ENCODE assay signal across 10 mouse cellular contexts in genomic region chr6:39400343-39400742, GRCm38 (mm10). TPM values are rescaled to one million over a fixed set of nuclear protein-coding genes. Genes with fewer than 3 reads are reported as not detected.
DNase-seq lines count a peak whose midpoint lies in the region; ATAC-seq and TF ChIP-seq lines count a peak whose summit lies in the region.
"Had no signal": no experiment of that assay in that cellular context is flagged by ENCODE, and none has a peak within 500 bp of the region (broad histone marks: within the 10 kb centered on the region; RNA-seq: fewer than 3 reads in every experiment).

No protein-coding gene starts in this region.

- H3K4me2 ChIP-seq in liver, embryonic 14.5 days (ENCODE audit: low read depth): no peak overlapping the region
- no peak overlapping the region for H3K4me2 ChIP-seq in liver, embryonic 11.5 days
- H3K4me2 ChIP-seq: limb, embryonic 12.5 days had no signal

- no peaks in the 10 kb centered on the region for H3K9me3 ChIP-seq in liver, embryonic 14.5 days (ENCODE audit: control insufficient read depth, low read length)
- no peaks in the 10 kb centered on the region for H3K9me3 ChIP-seq in liver, embryonic 11.5 days (ENCODE audit: control insufficient read depth, low read length)
- H3K9me3 ChIP-seq: limb, embryonic 12.5 days had no signal

- H3K9ac ChIP-seq in liver, embryonic 14.5 days (replicated peaks): no peak overlapping the region
- no peak overlapping the region for H3K9ac ChIP-seq in liver, embryonic 11.5 days (ENCODE audit: low read depth, low read length)
- H3K9ac ChIP-seq: limb, embryonic 12.5 days had no signal

- H3K27ac ChIP-seq in liver, embryonic 14.5 days: no peak overlapping the region
- H3K27ac ChIP-seq in liver, embryonic 11.5 days (ENCODE audit: low read depth, low read length): no peak overlapping the region
- H3K27ac ChIP-seq: limb, embryonic 12.5 days had no signal

- no peak for ATAC-seq in liver, embryonic 14.5 days (ENCODE audit: insufficient read depth)
- ATAC-seq in liver, embryonic 11.5 days (replicated peaks; ENCODE audit: low FRiP score): no peak
- ATAC-seq in erythroblast, adult 5-6 weeks (replicated peaks; ENCODE audit: low FRiP score, poor library complexity, severe bottlenecking): 0 out of 2 replicates have a peak, but pooled peaks have one; percentile 11

- 82% methylated on average over 7 of the region's 7 CpGs for WGBS in liver, embryonic 14.5 days (ENCODE audit: insufficient replicate concordance)
- 81% methylated on average over 7 of the region's 7 CpGs for WGBS in liver, embryonic 11.5 days

- H3K4me1 ChIP-seq in liver, embryonic 14.5 days (replicated peaks; ENCODE audit: control insufficient read depth in 2 of 2, insufficient read depth in 2 of 2, low read length in 1 of 2): no peaks in the 10 kb centered on the region
- no peaks in the 10 kb centered on the region for H3K4me1 ChIP-seq in liver, embryonic 11.5 days (replicated peaks; ENCODE audit: control insufficient read depth, insufficient read depth, low read length)
- H3K4me1 ChIP-seq: limb, embryonic 12.5 days had no signal

- TF ChIP-seq CTCF in liver, embryonic 14.5 days (IDR thresholded peaks at IDR 0.05; ENCODE audit: low read depth): peak; percentile 76

- peak; percentile 35 for DNase-seq in adrenal gland, postnatal 10 days
- no peak for DNase-seq in adrenal gland, postnatal 4 days (ENCODE audit: low spot score in 2 of 2)
- no peak for DNase-seq in liver, embryonic 14.5 days (ENCODE audit: low read depth in 3 of 3, low spot score in 3 of 3)
- DNase-seq in liver, embryonic 11.5 days (ENCODE audit: low spot score): no peak
- peak; percentile 35 for DNase-seq in naive thymus-derived CD4-positive, alpha-beta T cell, adult 2 months (ENCODE audit: low read depth)
- no peak for DNase-seq in ovary, postnatal 10 days (ENCODE audit: low spot score)
- DNase-seq in left cerebral cortex, adult 18-20 months (ENCODE audit: low spot score in 2 of 2): no peak
- DNase-seq: right cerebral cortex, postnatal 25 days had no signal

- no peak overlapping the region for H3K4me3 ChIP-seq in liver, embryonic 14.5 days (ENCODE audit: insufficient read depth in 1 of 2, low read depth in 2 of 2, low read length in 2 of 2)
- no peak overlapping the region for H3K4me3 ChIP-seq in liver, embryonic 11.5 days (ENCODE audit: low read depth, low read length)
- H3K4me3 ChIP-seq: limb, embryonic 12.5 days had no signal

- no peak for TF ChIP-seq EP300 in liver, embryonic 14.5 days (IDR thresholded peaks at IDR 0.05; ENCODE audit: low read depth)

- peaks cover 72% of the 10 kb centered on the region for H3K36me3 ChIP-seq in liver, embryonic 14.5 days (replicated peaks; ENCODE audit: control insufficient read depth, insufficient read depth, low read depth)
- peaks cover 8% of the 10 kb centered on the region; the same call in 1 of the 2 replicates for H3K36me3 ChIP-seq in liver, embryonic 11.5 days (ENCODE audit: control insufficient read depth, insufficient read depth, low read length)

- no peaks in the 10 kb centered on the region for H3K27me3 ChIP-seq in liver, embryonic 14.5 days (ENCODE audit: control insufficient read depth, insufficient read depth, low read length)
- H3K27me3 ChIP-seq in liver, embryonic 11.5 days (replicated peaks; ENCODE audit: control insufficient read depth, insufficient read depth, low read length): no peaks in the 10 kb centered on the region
- H3K27me3 ChIP-seq: limb, embryonic 12.5 days had no signal

RNA-seq across cellular contexts. Expression of gene Rab19, which starts 19.4 kb away (rescaled TPM):
- total RNA-seq in adrenal gland, postnatal 10 days (2021): 1 to 10 TPM; 1.4 to 1.5 TPM
- total RNA-seq in adrenal gland, postnatal 4 days (2021): 1 to 10 TPM; 2.4 TPM
- polyA plus RNA-seq in liver, embryonic 14.5 days (2012; rRNA removed): 0.04 and 0.17 TPM in 2 replicates
- 0.32 and 0.38 TPM in 2 replicates for polyA plus RNA-seq in liver, embryonic 14.5 days (2014; fragmentation: Nextera tagmentation; extraction: Ambion mirVana)
- polyA plus RNA-seq in liver, embryonic 11.5 days (2014; fragmentation: Nextera tagmentation; extraction: Ambion mirVana): 0.27 and 0.64 TPM in 2 replicates
- total RNA-seq in erythroblast, adult 5-6 weeks (2015; ENCODE audit: low replicate concordance): 0.84 TPM in 1 of 2 replicates, not detected in the other
- 0.26 and 2.9 TPM in 2 replicates for total RNA-seq in erythroblast, adult 5-6 weeks (2017; ENCODE audit: low replicate concordance)
- total RNA-seq in left cerebral cortex, adult 18-20 months (2021): not detected

RNA-seq across cellular contexts. Expression of gene Mkrn1, which starts 19.9 kb away (rescaled TPM):
- 10 to 100 TPM; 70.7 to 71.5 TPM for total RNA-seq in adrenal gland, postnatal 10 days (2021)
- total RNA-seq in adrenal gland, postnatal 4 days (2021): 100 to 1,000 TPM in 1 of 2 experiments, 10 to 100 TPM in 1; 98.8 to 106 TPM
- 89.7 and 116 TPM in 2 replicates for polyA plus RNA-seq in liver, embryonic 14.5 days (2012; rRNA removed)
- polyA plus RNA-seq in liver, embryonic 14.5 days (2014; fragmentation: Nextera tagmentation; extraction: Ambion mirVana): 198 and 207 TPM in 2 replicates
- polyA plus RNA-seq in liver, embryonic 11.5 days (2014; fragmentation: Nextera tagmentation; extraction: Ambion mirVana): 50.8 and 53.5 TPM in 2 replicates
- total RNA-seq in erythroblast, adult 5-6 weeks (2015; ENCODE audit: low replicate concordance): 1,353 and 1,373 TPM in 2 replicates
- 1,538 and 2,743 TPM in 2 replicates for total RNA-seq in erythroblast, adult 5-6 weeks (2017; ENCODE audit: low replicate concordance)
- total RNA-seq in left cerebral cortex, adult 18-20 months (2021): 100 to 1,000 TPM; 130 to 131 TPM

RNA-seq across cellular contexts. Expression of gene Slc37a3, which starts 22.9 kb away (rescaled TPM):
- 10 to 100 TPM; 35.4 to 38.9 TPM for total RNA-seq in adrenal gland, postnatal 10 days (2021)
- total RNA-seq in adrenal gland, postnatal 4 days (2021): 10 to 100 TPM; 44.4 to 58.7 TPM
- polyA plus RNA-seq in liver, embryonic 14.5 days (2012; rRNA removed): 3.7 and 3.9 TPM in 2 replicates
- 6.0 and 6.3 TPM in 2 replicates for polyA plus RNA-seq in liver, embryonic 14.5 days (2014; fragmentation: Nextera tagmentation; extraction: Ambion mirVana)
- polyA plus RNA-seq in liver, embryonic 11.5 days (2014; fragmentation: Nextera tagmentation; extraction: Ambion mirVana): 14.8 and 16.2 TPM in 2 replicates
- 0.42 and 3.1 TPM in 2 replicates for total RNA-seq in erythroblast, adult 5-6 weeks (2015; ENCODE audit: low replicate concordance)
- 1.7 and 9.2 TPM in 2 replicates for total RNA-seq in erythroblast, adult 5-6 weeks (2017; ENCODE audit: low replicate concordance)
- total RNA-seq in left cerebral cortex, adult 18-20 months (2021): 10 to 100 TPM; 65.9 to 71.6 TPM

Comparison
In these comparisons a context has a peak if more than half of its experiments do, and no peak if none do; other contexts are left out.
1. DNase-seq: peak in adrenal gland, postnatal 10 days (single experiment) and naive thymus-derived CD4-positive, alpha-beta T cell, adult 2 months (single experiment); none in adrenal gland, postnatal 4 days (0 of 2), liver, embryonic 14.5 days (0 of 3), liver, embryonic 11.5 days (single experiment), ovary, postnatal 10 days (single experiment) and left cerebral cortex, adult 18-20 months (0 of 2).
2. RNA of gene Mkrn1, which starts 19.9 kb away (total RNA-seq): 1,353 to 2,743 TPM in erythroblast, adult 5-6 weeks; 130 to 131 TPM in left cerebral cortex, adult 18-20 months, 98.8 to 106 TPM in adrenal gland, postnatal 4 days and 70.7 to 71.5 TPM in adrenal gland, postnatal 10 days; every median in the first group is over 10 times any median in the second.